Mouse (Mus musculus) ES-E14 (cell line): ENCODE measurements around the gene Stim2. TPM values are rescaled to one million over a fixed set of nuclear protein-coding genes. Genes with fewer than 3 reads are reported as not detected.
A peak's percentile ranks its signal among the peaks of the same experiment; 100 is the strongest.

ENCODE experiments used
- DNase-seq: peaks from one replicate; pipeline ENCODE4 v3.0.0-alpha.2; 2013; ENCODE audit warnings: low read depth, low spot score
- H3K27ac ChIP-seq: 2 replicates; pipeline ENCODE4 v1.5.1; 2012; ENCODE audit warnings: low read depth, mild to moderate bottlenecking, low read length, moderate library complexity, mixed read lengths; ENCODE audit not compliant: poor library complexity, insufficient read depth, severe bottlenecking
- H3K36me3 ChIP-seq: 2 replicates; pipeline ENCODE4 v1.6.1; 2012; ENCODE audit warnings: mild to moderate bottlenecking, low read length, moderate library complexity, mixed read lengths; ENCODE audit not compliant: control insufficient read depth, poor library complexity, insufficient read depth, severe bottlenecking
- H3K4me1 ChIP-seq, 2 experiments: fragments of 150-350 bp in 1 of 2; sonication (generic) in 1 of 2; 2 replicates each; pipeline ENCODE4 v1.6.1; 2012; ENCODE audit warnings: low read length in 2 of 2, mild to moderate bottlenecking in 1 of 2, mixed read lengths in 1 of 2; ENCODE audit not compliant: control insufficient read depth in 2 of 2, insufficient read depth in 2 of 2, poor library complexity in 1 of 2
- H3K4me3 ChIP-seq, 2 experiments: fragments of 150-350 bp in 1 of 2; sonication (generic) in 1 of 2; 2 replicates each; pipeline ENCODE4 v1.5.1; 2012; ENCODE audit warnings: low read length in 2 of 2, low read depth in 1 of 2, mild to moderate bottlenecking in 1 of 2, mixed read lengths in 1 of 2; ENCODE audit not compliant: insufficient read depth in 1 of 2, poor library complexity in 1 of 2, severe bottlenecking in 1 of 2
- H3K9ac ChIP-seq: 2 replicates; pipeline ENCODE4 v1.6.1; 2012; ENCODE audit warnings: low read depth, mild to moderate bottlenecking, low read length, mixed read lengths; ENCODE audit not compliant: poor library complexity, insufficient read depth, severe bottlenecking
- H3K9me3 ChIP-seq: fragments of 150-350 bp; sonication (generic); 2 replicates; pipeline ENCODE4 v1.6.1; 2012; ENCODE audit warnings: low read depth, mild to moderate bottlenecking, low read length; ENCODE audit not compliant: control insufficient read depth, insufficient read depth
- CHD2 ChIP-seq: IDR thresholded peaks from 2 replicates; pipeline ENCODE4 v1.6.1; 2014; ENCODE audit warnings: mild to moderate bottlenecking, low read depth, low read length, inconsistent platforms
- HCFC1 ChIP-seq: IDR thresholded peaks from 2 replicates; pipeline ENCODE4 v1.6.1; 2012; ENCODE audit warnings: low read length, inconsistent platforms, borderline replicate concordance; ENCODE audit not compliant: insufficient read depth
- MAFK ChIP-seq: IDR thresholded peaks from 2 replicates; pipeline ENCODE4 v1.6.1; 2014; ENCODE audit warnings: mild to moderate bottlenecking, low read depth, low read length, inconsistent platforms; ENCODE audit not compliant: insufficient read depth
- ZC3H11A ChIP-seq: IDR thresholded peaks from 2 replicates; pipeline ENCODE4 v1.6.1; 2012; ENCODE audit warnings: low read depth, mild to moderate bottlenecking, inconsistent platforms, low read length, borderline replicate concordance
- ZNF384 ChIP-seq: IDR thresholded peaks from 2 replicates; pipeline ENCODE4 v1.6.1; 2012; ENCODE audit warnings: low read depth, low read length, inconsistent platforms
- in situ Hi-C, 2 experiments: fragments of 600-800 bp; cut with MboI; formaldehyde crosslinking; loops; one replicate each; pipeline ENCODE4 v1.15.1; 2025; ENCODE audit warnings: low sequenced_read_pairs in 2 of 2, inconsistent platforms in 1 of 2; ENCODE audit not compliant: unreplicated experiment in 2 of 2
- total RNA-seq: library from RNA; depleted of rRNA; stranded (reverse); fragments of 300-350 nt; gene quantifications from 2 replicates; pipeline ENCODE4 v1.2.3, GENCODE M21; 2012

Gene Stim2
- total RNA-seq, 1 experiment, result 22.0 TPM

- peaks cover 0 to 3% of the 10 kb centered on the region in 2 experiments; a peak in 1 of 4 replicates for H3K4me1 ChIP-seq
- H3K36me3 ChIP-seq, result no peaks in the 10 kb centered on the region
- H3K4me3 ChIP-seq, result no peak overlapping the region
- H3K9me3 ChIP-seq, result no peaks in the 10 kb centered on the region
- in situ Hi-C loops, result no loop called here
- no peak for TF ChIP-seq ZNF384
- no peak for TF ChIP-seq ZC3H11A
- TF ChIP-seq MAFK, result no peak
- TF ChIP-seq HCFC1, result no peak
- TF ChIP-seq CHD2, result no peak
- DNase-seq, result peak; percentile 2
- no peak overlapping the region for H3K9ac ChIP-seq
- no peak overlapping the region for H3K27ac ChIP-seq
Observed at GRCm38 (mm10) chr5:54051056-54051455, 52.8 kb downstream of the Stim2 start.

GRCm38 (mm10) chr5:54052205-54052604, 53.9 kb downstream of the Stim2 start:
- Histone ChIP-seq H3K9me3 (no peaks in the 10 kb centered on the region), H3K4me1 (peaks cover 0 to 3% of the 10 kb centered on the region in 2 experiments; a peak in 1 of 4 replicates), H3K4me3 (no peak overlapping the region), H3K27ac (no peak overlapping the region), H3K9ac (no peak overlapping the region), H3K36me3 (no peaks in the 10 kb centered on the region)
- no peak for DNase-seq
- TF ChIP-seq CHD2, result no peak
- no peak for TF ChIP-seq ZC3H11A
- no peak for TF ChIP-seq MAFK
- TF ChIP-seq ZNF384, result no peak
- no peak for TF ChIP-seq HCFC1
- in situ Hi-C loops, result no loop called here

GRCm38 (mm10) chr5:54053673-54054366, 55.5 kb downstream of the Stim2 start:
- Histone ChIP-seq H3K9ac (no peak overlapping the region), H3K27ac (no peak overlapping the region), H3K9me3 (no peaks in the 10 kb centered on the region), H3K4me3 (no peak overlapping the region), H3K36me3 (no peaks in the 10 kb centered on the region), H3K4me1 (peaks cover 0 to 3% of the 10 kb centered on the region in 2 experiments; a peak in 1 of 4 replicates)
- TF ChIP-seq CHD2, result no peak
- no peak for TF ChIP-seq ZC3H11A
- no peak for TF ChIP-seq MAFK
- no peak for TF ChIP-seq ZNF384
- no peak for TF ChIP-seq HCFC1
- no peak for DNase-seq
- in situ Hi-C loops, result no loop called here

GRCm38 (mm10) chr5:54056266-54056665, 58.0 kb downstream of the Stim2 start:
- no peaks in the 10 kb centered on the region for H3K36me3 ChIP-seq
- H3K9me3 ChIP-seq, result no peaks in the 10 kb centered on the region
- TF ChIP-seq ZC3H11A (no peak), ZNF384 (no peak), HCFC1 (no peak), MAFK (no peak), CHD2 (no peak)
- no peak for DNase-seq
- no peak overlapping the region for H3K4me3 ChIP-seq
- no peak overlapping the region for H3K27ac ChIP-seq
- H3K9ac ChIP-seq, result no peak overlapping the region
- H3K4me1 ChIP-seq, result peaks cover 0 to 3% of the 10 kb centered on the region in 2 experiments; a peak in 1 of 4 replicates
- in situ Hi-C loops, result no loop called here

- H3K9me3 ChIP-seq, result no peaks in the 10 kb centered on the region
- no peaks in the 10 kb centered on the region for H3K36me3 ChIP-seq
- no peak overlapping the region for H3K9ac ChIP-seq
- no peaks in the 10 kb centered on the region for H3K4me1 ChIP-seq
- H3K27ac ChIP-seq, result no peak overlapping the region
- no peak for DNase-seq
- TF ChIP-seq ZNF384 (no peak), CHD2 (no peak), MAFK (peak; percentile 55; the same call in 1 of the 2 replicates)
- in situ Hi-C loops, result no loop called here
- H3K4me3 ChIP-seq, result no peak overlapping the region
Observed at GRCm38 (mm10) chr5:54059998-54060397, 61.7 kb downstream of the Stim2 start.
